Mouse (Mus musculus): ENCODE measurements around the gene Grid2.

Grid2 gene

GRCm38 (mm10) chr6:64304709-64305476 lies 1049.2 kb downstream of the Grid2 start:
- DNase-seq (ENCODE audit: low spot score in 2 of 2) = no peak

DNA sequence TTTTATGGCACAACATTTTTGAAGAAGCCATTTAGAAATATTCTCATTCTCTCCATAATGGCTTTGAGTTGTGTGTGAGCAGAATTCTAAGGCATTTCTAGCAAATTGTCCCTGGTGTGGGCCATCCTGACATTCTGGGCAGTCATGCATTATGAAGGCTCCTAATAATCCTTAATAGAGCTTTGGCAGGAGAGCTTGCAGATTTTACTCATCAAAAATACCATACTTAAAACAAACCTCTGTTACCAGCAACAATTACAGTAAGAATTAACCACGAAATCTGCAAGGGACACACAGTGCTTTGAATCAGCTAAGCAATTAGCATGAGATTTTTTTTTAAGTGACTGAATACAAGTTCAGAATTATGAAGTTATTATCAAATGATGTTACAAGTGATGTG lies 1053.0 kb downstream of the Grid2 start:
- DNase-seq (ENCODE audit: low spot score in 2 of 2) = no peak

GRCm38 (mm10) chr6:64313132-64313531 lies 1057.5 kb downstream of the Grid2 start:
- DNase-seq (ENCODE audit: low spot score in 2 of 2) = no peak

DNA sequence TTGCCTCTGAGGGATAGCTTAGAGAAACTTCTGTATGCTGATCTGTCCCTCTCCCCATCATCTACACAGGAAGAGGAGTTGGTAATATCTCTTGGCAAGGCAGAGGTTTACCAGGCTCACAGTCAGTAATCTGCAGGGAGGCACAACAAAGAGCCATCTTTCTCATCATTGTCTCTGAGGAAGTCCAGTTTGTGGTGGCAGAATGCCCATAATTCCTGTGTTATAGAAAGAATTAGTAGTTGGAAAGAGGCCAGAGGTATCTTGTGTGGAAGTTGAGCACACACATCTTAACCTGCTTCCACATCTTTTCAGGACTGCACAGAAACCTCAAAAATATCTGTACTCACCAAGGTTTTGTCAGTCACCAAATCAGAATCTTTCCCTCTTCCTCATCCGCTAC lies 1071.3 kb downstream of the Grid2 start:
- no peak for DNase-seq (ENCODE audit: low spot score in 2 of 2)

- no peak for DNase-seq (ENCODE audit: low spot score in 2 of 2)
Observed at GRCm38 (mm10) chr6:64327876-64328275, 1072.2 kb downstream of the Grid2 start.

- DNase-seq (ENCODE audit: low spot score in 2 of 2) = no peak
Observed at GRCm38 (mm10) chr6:64398413-64399098, 1142.9 kb downstream of the Grid2 start.

- DNase-seq (ENCODE audit: low spot score in 2 of 2) = no peak
Observed at GRCm38 (mm10) chr6:64427658-64428057, 1172.0 kb downstream of the Grid2 start.

GRCm38 (mm10) chr6:64428898-64429297 lies 1173.2 kb downstream of the Grid2 start:
- no peak for DNase-seq (ENCODE audit: low spot score in 2 of 2)

DNA sequence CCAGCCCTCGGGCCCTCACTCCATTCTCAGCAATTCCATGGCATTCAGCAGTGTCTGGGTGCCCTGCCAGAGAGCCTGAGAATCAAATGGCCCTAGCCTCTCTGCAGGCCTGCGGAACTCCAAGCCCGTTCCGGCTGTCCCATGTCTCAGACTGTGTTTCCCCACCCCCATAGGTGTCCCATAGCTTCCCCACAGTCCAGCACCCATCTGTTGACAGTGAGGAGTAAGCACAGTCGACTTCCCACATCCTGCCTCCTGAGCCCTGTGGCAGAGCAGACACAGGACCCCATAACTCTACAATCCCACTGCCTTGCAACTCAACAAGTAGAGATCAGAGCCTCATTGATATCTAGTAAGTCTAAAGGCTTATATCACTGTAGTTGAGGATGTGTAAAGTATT lies 1192.5 kb downstream of the Grid2 start:
- no peak for DNase-seq (ENCODE audit: low spot score in 2 of 2)

GRCm38 (mm10) chr6:64448864-64449355 lies 1193.2 kb downstream of the Grid2 start:
- DNase-seq (ENCODE audit: low spot score in 2 of 2) = no peak

DNA sequence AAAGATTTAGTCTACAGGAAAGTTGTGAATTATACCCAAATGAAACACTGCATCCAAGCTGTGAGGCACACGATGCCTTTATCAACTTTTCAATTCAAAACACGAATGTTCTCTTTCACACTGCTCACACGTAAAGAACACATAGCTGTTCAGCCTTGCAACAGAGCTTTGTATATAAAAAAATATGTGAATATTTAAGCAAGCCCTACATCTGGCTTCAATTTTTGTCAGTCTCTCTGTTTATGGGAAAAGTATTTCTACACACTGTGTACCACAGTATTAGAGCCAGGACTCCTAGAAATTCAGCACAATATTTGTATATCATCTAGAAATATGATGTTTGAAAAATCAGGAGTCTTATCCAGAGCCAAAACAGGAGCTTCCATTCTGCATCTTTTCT lies 1195.1 kb downstream of the Grid2 start:
- DNase-seq (ENCODE audit: low spot score in 2 of 2) = no peak

GRCm38 (mm10) chr6:64479884-64480283 lies 1224.2 kb downstream of the Grid2 start:
- DNase-seq (ENCODE audit: low spot score in 2 of 2) = no peak

- DNase-seq (ENCODE audit: low spot score in 2 of 2) = no peak
Observed at GRCm38 (mm10) chr6:64480592-64480991, 1224.9 kb downstream of the Grid2 start.

GRCm38 (mm10) chr6:64490313-64491067 lies 1234.8 kb downstream of the Grid2 start:
- DNase-seq (ENCODE audit: low spot score in 2 of 2) = no peak

GRCm38 (mm10) chr6:64504394-64504793 lies 1248.7 kb downstream of the Grid2 start:
- no peak for DNase-seq (ENCODE audit: low spot score in 2 of 2)

DNA sequence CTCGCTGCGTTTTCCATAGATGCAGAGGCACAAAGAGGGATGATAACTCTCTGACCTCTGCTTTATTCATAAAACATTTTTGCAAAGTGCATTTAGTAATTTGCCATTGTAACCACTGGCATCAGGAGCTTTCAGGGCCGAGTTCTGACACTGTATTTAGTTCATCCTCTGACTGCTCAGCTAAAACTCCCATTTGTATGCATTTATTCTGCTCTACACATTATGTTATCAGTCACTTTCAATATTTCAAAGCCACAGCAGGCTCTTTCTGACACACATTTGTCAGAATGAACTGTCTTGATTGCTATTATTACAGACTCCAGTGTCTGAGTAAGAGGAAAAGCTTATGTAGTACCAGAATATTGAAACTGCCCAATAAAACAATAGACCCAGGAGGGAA lies 1286.5 kb downstream of the Grid2 start:
- DNase-seq (ENCODE audit: low spot score in 2 of 2) = no peak

- no peak for DNase-seq (ENCODE audit: low spot score in 2 of 2)
Observed at GRCm38 (mm10) chr6:64553645-64554044, 1298.0 kb downstream of the Grid2 start.

DNA sequence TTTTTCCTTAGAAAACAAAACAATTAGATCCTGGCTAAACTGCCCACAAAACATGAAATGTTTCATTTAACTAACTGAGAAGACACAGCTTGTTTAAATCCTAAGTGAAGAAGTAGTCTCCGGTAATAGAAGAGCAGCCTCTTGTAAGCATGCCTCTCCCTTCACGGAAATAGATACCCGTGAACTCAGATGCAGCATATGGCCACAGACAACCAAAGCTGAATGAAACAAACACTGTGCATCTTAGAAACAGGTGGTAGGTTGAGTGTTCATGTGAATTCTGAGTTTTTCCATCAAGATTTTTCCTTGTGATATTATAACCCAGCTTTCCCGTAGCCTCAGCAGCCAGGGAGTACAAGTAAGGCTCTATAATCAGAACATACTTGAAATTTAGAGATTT lies 1299.5 kb downstream of the Grid2 start:
- DNase-seq (ENCODE audit: low spot score in 2 of 2) = no peak

- peak in 1 of 2 experiments; percentile 45 for DNase-seq (ENCODE audit: low spot score in 2 of 2)
Observed at GRCm38 (mm10) chr6:64568599-64568998, 1312.9 kb downstream of the Grid2 start.

GRCm38 (mm10) chr6:64581338-64581737 lies 1325.7 kb downstream of the Grid2 start:
- no peak for DNase-seq (ENCODE audit: low spot score in 2 of 2)

- DNase-seq (ENCODE audit: low spot score in 2 of 2) = no peak
Observed at GRCm38 (mm10) chr6:64588487-64589205, 1333.0 kb downstream of the Grid2 start.

DNA sequence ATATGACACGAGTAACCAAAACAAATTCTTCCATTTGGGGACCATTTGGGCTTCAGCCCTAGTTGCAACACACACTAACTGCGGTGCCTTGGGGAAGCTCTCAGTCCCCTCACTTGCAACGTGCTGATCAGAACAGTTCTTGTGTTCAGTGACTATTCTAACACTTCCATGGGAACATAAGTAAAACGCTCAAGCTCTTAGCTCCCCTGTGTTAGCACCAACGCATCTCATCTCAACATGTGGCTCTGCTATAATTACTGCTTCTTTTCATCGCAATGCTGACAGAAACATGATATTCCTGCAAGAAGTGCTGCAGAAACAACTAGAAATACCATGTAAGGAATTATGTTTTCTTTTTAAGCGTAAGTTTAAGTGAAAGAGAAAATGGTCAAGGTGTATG lies 1340.6 kb downstream of the Grid2 start:
- no peak for DNase-seq (ENCODE audit: low spot score in 2 of 2)
